Comparison of ENCODE assay signal across 8 mouse cellular contexts in genomic region chr11:72428694-72429093, GRCm38 (mm10). TPM values are rescaled to one million over a fixed set of nuclear protein-coding genes. Genes with fewer than 3 reads are reported as not detected.
DNase-seq lines count a peak whose midpoint lies in the region; ATAC-seq and TF ChIP-seq lines count a peak whose summit lies in the region.

No protein-coding gene starts in this region.

- H3K9me3 ChIP-seq in hindbrain, embryonic 10.5 days, result 0 out of 2 replicates have a peak, but pooled peaks cover 3% of the 10 kb centered on the region
- H3K9me3 ChIP-seq in hindbrain, embryonic 13.5 days, result no peaks in the 10 kb centered on the region; the same call in 1 of the 2 replicates
- 0 out of 2 replicates have a peak, but pooled peaks cover 3% of the 10 kb centered on the region for H3K9me3 ChIP-seq in forebrain, embryonic 13.5 days (replicated peaks)

- no peak for ATAC-seq in hindbrain, embryonic 13.5 days (ENCODE audit: low FRiP score)
- peak; percentile 30; the same call in 1 of the 2 replicates for ATAC-seq in forebrain, embryonic 13.5 days
- ATAC-seq in megakaryocyte progenitor cell, adult 5-6 weeks (replicated peaks; ENCODE audit: poor library complexity), result peak; percentile 83

- H3K27ac ChIP-seq in hindbrain, embryonic 10.5 days, result no peak overlapping the region
- no peak overlapping the region for H3K27ac ChIP-seq in hindbrain, embryonic 13.5 days
- no peak overlapping the region for H3K27ac ChIP-seq in bone marrow macrophage, adult 2 months (ENCODE audit: insufficient read depth, low read depth, low read length)
- no peak overlapping the region for H3K27ac ChIP-seq in forebrain, embryonic 13.5 days

- TF ChIP-seq POLR2A in bone marrow macrophage, adult 2 months (IDR thresholded peaks at IDR 0.05; ENCODE audit: borderline replicate concordance, low read depth, low read length), result no peak

- no peak overlapping the region for H3K4me3 ChIP-seq in hindbrain, embryonic 10.5 days
- no peak overlapping the region for H3K4me3 ChIP-seq in hindbrain, embryonic 13.5 days
- no peak overlapping the region for H3K4me3 ChIP-seq in bone marrow macrophage, adult 2 months (ENCODE audit: insufficient read depth, low read length)
- H3K4me3 ChIP-seq in forebrain, embryonic 13.5 days, result no peak overlapping the region

- H3K9ac ChIP-seq in hindbrain, embryonic 13.5 days, result no peak overlapping the region
- H3K9ac ChIP-seq in forebrain, embryonic 13.5 days, result no peak overlapping the region

- no peaks in the 10 kb centered on the region for H3K27me3 ChIP-seq in hindbrain, embryonic 10.5 days (ENCODE audit: insufficient read depth, poor library complexity, severe bottlenecking)
- H3K27me3 ChIP-seq in hindbrain, embryonic 13.5 days, result no peaks in the 10 kb centered on the region
- peaks cover 4% of the 10 kb centered on the region; the same call in 1 of the 2 replicates for H3K27me3 ChIP-seq in forebrain, embryonic 13.5 days
- no peaks in the 10 kb centered on the region for H3K27me3 ChIP-seq in splenic B cell, adult 2 months (ENCODE audit: control insufficient read depth, insufficient read depth, low read length, poor library complexity, severe bottlenecking)

- DNase-seq in hindbrain, embryonic 10.5 days (ENCODE audit: low spot score), result peak; percentile 74
- DNase-seq in heart, postnatal 4 days, result peak; percentile 94
- peak; percentile 82 to 83 for DNase-seq in layer of hippocampus, postnatal 10 days (ENCODE audit: low spot score in 2 of 2)
- peak; percentile 88 for DNase-seq in splenic B cell, adult 2 months (ENCODE audit: low read depth, low spot score)

- H3K36me3 ChIP-seq in hindbrain, embryonic 10.5 days, result no peaks in the 10 kb centered on the region
- H3K36me3 ChIP-seq in hindbrain, embryonic 13.5 days, result no peaks in the 10 kb centered on the region
- H3K36me3 ChIP-seq in forebrain, embryonic 13.5 days (ENCODE audit: poor library complexity, severe bottlenecking), result no peaks in the 10 kb centered on the region
- no peaks in the 10 kb centered on the region for H3K36me3 ChIP-seq in splenic B cell, adult 2 months (ENCODE audit: control insufficient read depth, insufficient read depth, low read length, poor library complexity, severe bottlenecking)

- no peak overlapping the region for H3K4me2 ChIP-seq in hindbrain, embryonic 13.5 days
- H3K4me2 ChIP-seq in forebrain, embryonic 13.5 days, result no peak overlapping the region

- WGBS in hindbrain, embryonic 10.5 days, result 3% methylated on average over 5 of the region's 5 CpGs
- WGBS in hindbrain, embryonic 13.5 days, result 2% methylated on average over 5 of the region's 5 CpGs
- WGBS in forebrain, embryonic 13.5 days, result 4% methylated on average over 5 of the region's 5 CpGs

- no peaks in the 10 kb centered on the region; the same call in 1 of the 2 replicates for H3K4me1 ChIP-seq in hindbrain, embryonic 10.5 days (replicated peaks)
- no peaks in the 10 kb centered on the region for H3K4me1 ChIP-seq in hindbrain, embryonic 13.5 days (replicated peaks)
- H3K4me1 ChIP-seq in bone marrow macrophage, adult 2 months (ENCODE audit: control insufficient read depth, insufficient read depth, low read length), result peaks cover 2% of the 10 kb centered on the region; the same call in 1 of the 2 replicates
- no peaks in the 10 kb centered on the region for H3K4me1 ChIP-seq in forebrain, embryonic 13.5 days

- TF ChIP-seq CTCF in bone marrow macrophage, adult 2 months (IDR thresholded peaks at IDR 0.05; ENCODE audit: low read depth, low read length), result peak; percentile 37

RNA-seq across cellular contexts. Expression of gene Ggt6, which starts 6.6 kb away (rescaled TPM):
- polyA plus RNA-seq in hindbrain, embryonic 10.5 days (2016; fragmentation: Nextera tagmentation; extraction: Ambion mirVana), result not detected in 2 replicates
- not detected in 2 replicates for polyA plus RNA-seq in hindbrain, embryonic 13.5 days (2015; fragmentation: Nextera tagmentation; extraction: Ambion mirVana)
- polyA plus RNA-seq in bone marrow macrophage, adult 2 months (2012; ENCODE audit: insufficient read depth, insufficient read length, missing spikeins), result not detected in 2 replicates
- not detected in 2 replicates for polyA plus RNA-seq in forebrain, embryonic 13.5 days (2015; fragmentation: Nextera tagmentation; extraction: Ambion mirVana)
- total RNA-seq in heart, postnatal 4 days (2021), result not detected
- not detected for total RNA-seq in layer of hippocampus, postnatal 10 days (2021)
- not detected in 2 replicates for total RNA-seq in megakaryocyte progenitor cell, adult 5-6 weeks (2015)
- total RNA-seq in megakaryocyte progenitor cell, adult 5-6 weeks (2017), result not detected in 2 replicates

RNA-seq across cellular contexts. Expression of gene Mybbp1a, which starts 12.5 kb away (rescaled TPM):
- polyA plus RNA-seq in hindbrain, embryonic 10.5 days (2016; fragmentation: Nextera tagmentation; extraction: Ambion mirVana), result 148 and 215 TPM in 2 replicates
- polyA plus RNA-seq in hindbrain, embryonic 13.5 days (2015; fragmentation: Nextera tagmentation; extraction: Ambion mirVana), result 74.5 and 79.9 TPM in 2 replicates
- 30.6 and 35.7 TPM in 2 replicates for polyA plus RNA-seq in bone marrow macrophage, adult 2 months (2012; ENCODE audit: insufficient read depth, insufficient read length, missing spikeins)
- 111 and 122 TPM in 2 replicates for polyA plus RNA-seq in forebrain, embryonic 13.5 days (2015; fragmentation: Nextera tagmentation; extraction: Ambion mirVana)
- 10 to 100 TPM; 55.6 to 55.9 TPM for total RNA-seq in heart, postnatal 4 days (2021)
- 10 to 100 TPM; 50.2 to 55.0 TPM for total RNA-seq in layer of hippocampus, postnatal 10 days (2021)
- total RNA-seq in megakaryocyte progenitor cell, adult 5-6 weeks (2015), result 255 and 264 TPM in 2 replicates
- total RNA-seq in megakaryocyte progenitor cell, adult 5-6 weeks (2017), result 148 and 164 TPM in 2 replicates

RNA-seq across cellular contexts. Expression of gene Smtnl2, which starts 17.2 kb away (rescaled TPM):
- polyA plus RNA-seq in hindbrain, embryonic 10.5 days (2016; fragmentation: Nextera tagmentation; extraction: Ambion mirVana), result 10.7 and 22.8 TPM in 2 replicates
- polyA plus RNA-seq in hindbrain, embryonic 13.5 days (2015; fragmentation: Nextera tagmentation; extraction: Ambion mirVana), result 6.2 and 6.4 TPM in 2 replicates
- polyA plus RNA-seq in bone marrow macrophage, adult 2 months (2012; ENCODE audit: insufficient read depth, insufficient read length, missing spikeins), result not detected in 2 replicates
- polyA plus RNA-seq in forebrain, embryonic 13.5 days (2015; fragmentation: Nextera tagmentation; extraction: Ambion mirVana), result 2.2 and 2.6 TPM in 2 replicates
- 10 to 100 TPM; 62.2 to 63.4 TPM for total RNA-seq in heart, postnatal 4 days (2021)
- total RNA-seq in layer of hippocampus, postnatal 10 days (2021), result 1 to 10 TPM; 4.5 to 5.0 TPM
- not detected in 2 replicates for total RNA-seq in megakaryocyte progenitor cell, adult 5-6 weeks (2015)
- 0.14 TPM in 1 of 2 replicates, not detected in the other for total RNA-seq in megakaryocyte progenitor cell, adult 5-6 weeks (2017)
